Mouse (Mus musculus) liver, embryonic 14.5 days (tissue): ENCODE data around the gene Hnrnph3. TPM values are rescaled to one million over a fixed set of nuclear protein-coding genes. Genes with fewer than 3 reads are reported as not detected.

Experiments used
- ATAC-seq: fragments of 200-750 bp; cut with Nextera tagmentation; 2 replicates; pipeline ENCODE4 v1.8.0; 2017; ENCODE audit warnings: moderate number of reproducible peaks, mild to moderate bottlenecking, moderate library complexity; ENCODE audit not compliant: insufficient read depth
- DNase-seq, 3 experiments: peaks; one replicate each; pipeline ENCODE4 v3.0.0-alpha.2; 2012 to 2013; ENCODE audit warnings: low read depth in 3 of 3, low spot score in 3 of 3
- H3K27ac ChIP-seq: fragments of 300-500 bp; sonication (generic); 2 replicates; pipeline ENCODE4 v1.5.1; 2014; ENCODE audit warnings: moderate library complexity, mild to moderate bottlenecking, control low read depth, inconsistent platforms
- H3K27me3 ChIP-seq: fragments of 300-500 bp; sonication (generic); 2 replicates; pipeline ENCODE4 v1.6.1; 2014; ENCODE audit warnings: mild to moderate bottlenecking, low read length, moderate library complexity; ENCODE audit not compliant: control insufficient read depth, insufficient read depth
- H3K36me3 ChIP-seq: fragments of 300-500 bp; sonication (generic); replicated peaks from 2 replicates; pipeline ENCODE4 v1.6.1; 2014; ENCODE audit warnings: low read depth; ENCODE audit not compliant: control insufficient read depth, insufficient read depth
- H3K4me1 ChIP-seq, 2 experiments: fragments of 200-500 bp in 1 of 2; fragments of 300-500 bp in 1 of 2; sonication (generic) in 1 of 2; replicated peaks; 2 replicates each; pipeline ENCODE4 v1.6.1; 2012 to 2014; ENCODE audit warnings: antibody characterized with exemption in 1 of 2, inconsistent platforms in 1 of 2, low read length in 1 of 2; ENCODE audit not compliant: control insufficient read depth in 2 of 2, insufficient read depth in 2 of 2
- H3K4me2 ChIP-seq: fragments of 300-500 bp; sonication (generic); 2 replicates; pipeline ENCODE4 v1.6.1; 2014; ENCODE audit warnings: low read depth, mild to moderate bottlenecking, control low read depth, moderate library complexity
- H3K4me3 ChIP-seq, 2 experiments: fragments of 200-500 bp in 1 of 2; fragments of 300-500 bp in 1 of 2; sonication (generic) in 1 of 2; 2 replicates each; pipeline ENCODE4 v1.5.1; 2012 to 2014; ENCODE audit warnings: low read depth in 2 of 2, low read length in 2 of 2, mild to moderate bottlenecking in 2 of 2, control low read depth in 1 of 2, inconsistent platforms in 1 of 2, moderate library complexity in 1 of 2; ENCODE audit not compliant: insufficient read depth in 1 of 2
- H3K9ac ChIP-seq: fragments of 300-500 bp; sonication (generic); replicated peaks from 2 replicates; pipeline ENCODE4 v1.6.1; 2014; ENCODE audit warnings: mild to moderate bottlenecking, control low read depth, moderate library complexity
- H3K9me3 ChIP-seq: fragments of 300-500 bp; sonication (generic); 2 replicates; pipeline ENCODE4 v1.6.1; 2016; ENCODE audit warnings: low read length, mixed read lengths; ENCODE audit not compliant: control insufficient read depth
- CTCF ChIP-seq: IDR thresholded peaks from 2 replicates; pipeline ENCODE4 v1.5.1; 2016; ENCODE audit warnings: antibody characterized with exemption, low read depth, control low read depth
- EP300 ChIP-seq: IDR thresholded peaks from 2 replicates; pipeline ENCODE4 v1.6.1; 2016; ENCODE audit warnings: antibody characterized with exemption, low read depth
- WGBS: fragments of 180-500 bp; shearing (Covaris S2); extraction: QIAGEN DNeasy Blood & Tissue Kit; methylation state at CpG from one replicate; pipeline ENCODE4 v1.1.7; 2014; ENCODE audit not compliant: insufficient replicate concordance; 5-methylcytosine and 5-hydroxymethylcytosine counted together
- polyA plus RNA-seq, 2 experiments: library from polyadenylated mRNA; depleted of rRNA in 1 of 2; stranded (reverse) in 1 of 2; unstranded in 1 of 2; fragments of >200 nt; fragmentation: Nextera tagmentation in 1 of 2; extraction: Ambion mirVana in 1 of 2; gene quantifications; 2 replicates each; pipeline versions ENCODE4 v1.2.1 to v1.2.3; 2012 to 2014

The Hnrnph3 gene
- polyA plus RNA-seq, 2 experiments, result 12.4 to 23.2 TPM

DNA sequence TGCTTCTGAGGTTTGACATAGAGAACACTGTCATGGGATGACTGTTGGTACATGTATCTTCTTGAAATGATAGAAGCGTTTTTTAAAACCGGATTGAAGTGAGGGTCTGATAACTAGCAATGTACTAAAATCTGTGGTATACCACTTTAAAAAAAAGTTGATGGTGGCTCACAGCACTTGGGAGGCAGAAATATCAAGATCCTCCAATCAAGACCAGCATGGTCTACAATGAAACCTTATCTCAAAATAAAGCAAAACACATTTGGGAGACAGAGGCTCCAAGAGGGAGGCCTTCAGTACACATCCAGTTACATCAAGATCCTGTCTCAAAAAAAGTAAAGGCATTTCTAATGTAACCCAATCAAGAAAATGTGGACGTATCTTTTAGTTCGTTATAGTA is 2.3 kb downstream of the Hnrnph3 start:
- Histone ChIP-seq H3K9me3 (no peaks in the 10 kb centered on the region), H3K36me3 (peaks cover 13% of the 10 kb centered on the region), H3K9ac (peak overlapping the region; percentile 99), H3K4me1 (peaks cover 17% of the 10 kb centered on the region in 2 experiments), H3K4me3 (peak overlapping the region; percentile 81 to 100; a peak in 3 of 4 replicates), H3K27ac (no peak overlapping the region), H3K4me2 (peak overlapping the region; percentile 90), H3K27me3 (no peaks in the 10 kb centered on the region)
- peak in 2 of 3 experiments; percentile 29 to 48 for DNase-seq
- 18% methylated on average over 4 of the region's 4 CpGs for WGBS
- no peak for ATAC-seq
- TF ChIP-seq EP300, result no peak
- no peak for TF ChIP-seq CTCF

- 92% methylated on average over 6 of the region's 6 CpGs for WGBS
- TF ChIP-seq CTCF (no peak), EP300 (no peak)
- Histone ChIP-seq H3K27me3 (no peaks in the 10 kb centered on the region), H3K4me1 (peaks cover 10 to 14% of the 10 kb centered on the region in 2 experiments; a peak in 3 of 4 replicates), H3K9ac (no peak overlapping the region), H3K4me3 (no peak overlapping the region), H3K4me2 (no peak overlapping the region), H3K27ac (no peak overlapping the region), H3K9me3 (no peaks in the 10 kb centered on the region), H3K36me3 (peaks cover 34% of the 10 kb centered on the region)
- DNase-seq (no peak), ATAC-seq (no peak)
Measured at GRCm38 (mm10) chr10:63019304-63019703, 4.7 kb downstream of the Hnrnph3 start.

DNA sequence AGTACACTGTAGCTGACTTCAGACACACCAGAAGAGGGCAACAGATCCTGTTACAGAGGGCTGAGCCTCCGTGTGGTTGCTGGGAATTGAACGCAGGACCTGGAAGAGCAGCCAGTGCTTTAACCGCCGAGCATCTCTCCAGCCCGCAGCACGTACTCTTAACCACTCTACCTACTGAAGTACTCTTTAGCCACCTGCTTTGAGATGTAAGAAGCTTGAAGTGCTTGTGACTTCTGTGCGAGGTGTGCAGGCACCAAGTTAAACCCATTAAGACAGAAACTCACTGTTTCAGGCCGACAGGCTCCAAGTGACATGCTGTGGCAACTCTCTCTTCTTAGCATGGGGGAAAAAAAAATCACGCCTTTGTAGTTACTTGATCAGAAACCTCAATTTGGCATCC is 9.8 kb downstream of the Hnrnph3 start:
- Histone ChIP-seq H3K9me3 (no peaks in the 10 kb centered on the region), H3K36me3 (peaks cover 66% of the 10 kb centered on the region), H3K4me1 (no peaks in the 10 kb centered on the region), H3K9ac (no peak overlapping the region), H3K4me3 (no peak overlapping the region), H3K27me3 (no peaks in the 10 kb centered on the region), H3K27ac (no peak overlapping the region), H3K4me2 (no peak overlapping the region)
- no peak for DNase-seq
- 0 out of 2 replicates have a peak, but pooled peaks have one; percentile 9 for TF ChIP-seq CTCF
- TF ChIP-seq EP300, result no peak
- no peak for ATAC-seq
- 84% methylated on average over 9 of the region's 9 CpGs for WGBS

GRCm38 (mm10) chr10:63013476-63013875 is 10.5 kb downstream of the Hnrnph3 start:
- peaks cover 66% of the 10 kb centered on the region for H3K36me3 ChIP-seq
- WGBS, result 34% methylated on average over 3 of the region's 3 CpGs

DNA sequence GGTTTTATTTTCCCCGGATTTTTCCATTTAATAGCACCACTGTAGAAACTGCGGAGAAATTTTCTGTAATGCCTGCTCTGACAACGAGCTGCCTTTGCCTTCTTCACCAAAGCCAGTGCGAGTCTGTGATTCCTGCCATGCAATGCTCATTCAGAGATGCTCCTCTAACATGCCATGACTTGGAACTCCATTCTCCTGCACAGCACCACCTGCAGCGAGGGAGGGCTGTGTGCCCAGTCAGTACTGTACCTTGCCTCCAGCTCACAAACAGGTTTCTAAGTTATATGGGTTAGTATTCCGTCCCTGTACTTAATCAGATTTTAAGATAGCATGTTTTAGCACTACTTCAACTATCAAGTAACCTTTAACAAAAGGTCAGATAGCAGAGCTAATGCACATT is 12.5 kb downstream of the Hnrnph3 start:
- peaks cover 51% of the 10 kb centered on the region for H3K36me3 ChIP-seq
- H3K9ac ChIP-seq, result no peak overlapping the region
- no peak for ATAC-seq
- H3K27ac ChIP-seq, result no peak overlapping the region
- H3K4me2 ChIP-seq, result no peak overlapping the region
- H3K9me3 ChIP-seq, result no peaks in the 10 kb centered on the region
- H3K4me1 ChIP-seq, result no peaks in the 10 kb centered on the region
- WGBS, result 82% methylated on average over 6 of the region's 6 CpGs
- H3K4me3 ChIP-seq, result no peak overlapping the region
- no peak for TF ChIP-seq CTCF
- TF ChIP-seq EP300, result no peak
- H3K27me3 ChIP-seq, result no peaks in the 10 kb centered on the region
- DNase-seq, result no peak

More at GRCm38 (mm10) chr10:63013476-63013875, 10.5 kb downstream of the Hnrnph3 start:
- Histone ChIP-seq H3K4me2 (no peak overlapping the region), H3K27ac (no peak overlapping the region), H3K27me3 (no peaks in the 10 kb centered on the region), H3K4me3 (no peak overlapping the region), H3K9ac (no peak overlapping the region), H3K4me1 (no peaks in the 10 kb centered on the region), H3K9me3 (no peaks in the 10 kb centered on the region)
- ATAC-seq (no peak), DNase-seq (no peak)
- TF ChIP-seq EP300 (no peak), CTCF (no peak)
